Mouse (Mus musculus) MEL (cell line): ENCODE measurements around the gene Padi2.

Source experiments
- CTCF ChIP-seq, 3 experiments: IDR thresholded peaks in 2 of 3; conservative IDR thresholded peaks in 1 of 3; 2 replicates each; pipeline ENCODE4 v1.5.1; 2011 to 2012; ENCODE audit warnings: low read length in 3 of 3, low read depth in 2 of 3, mild to moderate bottlenecking in 2 of 3, improper control_type of control experiment in 1 of 3, inconsistent platforms in 1 of 3, mixed read lengths in 1 of 3, moderate library complexity in 1 of 3; ENCODE audit not compliant: control insufficient read depth in 1 of 3, insufficient read depth in 1 of 3, poor library complexity in 1 of 3, severe bottlenecking in 1 of 3
- EP300 ChIP-seq, 2 experiments: IDR thresholded peaks; 2 replicates each; pipeline ENCODE4 v1.6.1; 2011; ENCODE audit warnings: improper control_type of control experiment in 2 of 2, low read length in 2 of 2, low read depth in 1 of 2, mild to moderate bottlenecking in 1 of 2
- GATA1 ChIP-seq: IDR thresholded peaks from 2 replicates; pipeline ENCODE4 v1.6.1; 2011; ENCODE audit warnings: low read depth, low read length, improper control_type of control experiment
- HCFC1 ChIP-seq: IDR thresholded peaks from 2 replicates; pipeline ENCODE4 v1.6.1; 2012; ENCODE audit warnings: low read depth, mild to moderate bottlenecking, inconsistent platforms, low read length, improper control_type of control experiment, moderate library complexity
- MEF2A ChIP-seq: IDR thresholded peaks from 2 replicates; pipeline ENCODE4 v1.6.1; 2014; ENCODE audit warnings: low read depth, mild to moderate bottlenecking, inconsistent platforms, low read length, improper control_type of control experiment; ENCODE audit not compliant: poor library complexity, insufficient replicate concordance, severe bottlenecking; ENCODE audit errors: extremely low read depth
- NELFE ChIP-seq: IDR thresholded peaks from 2 replicates; pipeline ENCODE4 v1.6.1; 2011; ENCODE audit warnings: low read depth, low read length, improper control_type of control experiment
- POLR2A ChIP-seq, 2 experiments: IDR thresholded peaks; 2 replicates each; pipeline ENCODE4 v1.6.1; 2011 to 2012; ENCODE audit warnings: low read length in 2 of 2, mild to moderate bottlenecking in 2 of 2, control low read depth in 1 of 2, improper control_type of control experiment in 1 of 2, low read depth in 1 of 2, moderate library complexity in 1 of 2; ENCODE audit not compliant: control insufficient read depth in 1 of 2, insufficient read depth in 1 of 2, poor library complexity in 1 of 2
- POLR2AphosphoS2 ChIP-seq: IDR thresholded peaks from 2 replicates; pipeline ENCODE4 v1.6.1; 2011; ENCODE audit warnings: low read length, improper control_type of control experiment
- RCOR1 ChIP-seq: IDR thresholded peaks from 2 replicates; pipeline ENCODE4 v1.6.1; 2012; ENCODE audit warnings: low read depth, mild to moderate bottlenecking, inconsistent platforms, low read length, improper control_type of control experiment
- ZC3H11A ChIP-seq: IDR thresholded peaks from 2 replicates; pipeline ENCODE4 v1.6.1; 2012; ENCODE audit warnings: low read depth, mild to moderate bottlenecking, inconsistent platforms, low read length, improper control_type of control experiment

GRCm38 (mm10) chr4:140871376-140871775 lies 34.8 kb upstream of the Padi2 start:
- no peak for TF ChIP-seq HCFC1
- no peak for TF ChIP-seq GATA1
- no peak for TF ChIP-seq POLR2A (IDR thresholded peaks at IDR 0.05; ENCODE audit: control insufficient read depth in 1 of 2, insufficient read depth in 1 of 2, low read depth in 1 of 2, low read length in 2 of 2, poor library complexity in 1 of 2)
- TF ChIP-seq CTCF (IDR thresholded peaks at IDR 0.05 in 2 of 3, conservative IDR thresholded peaks at IDR 0.05 in 1 of 3; ENCODE audit: control insufficient read depth in 1 of 3, insufficient read depth in 1 of 3, low read depth in 2 of 3, low read length in 3 of 3, poor library complexity in 1 of 3, severe bottlenecking in 1 of 3) = no peak
- TF ChIP-seq MEF2A = no peak
- no peak for TF ChIP-seq EP300 (IDR thresholded peaks at IDR 0.05; ENCODE audit: low read depth in 1 of 2, low read length in 2 of 2)
- TF ChIP-seq POLR2AphosphoS2 = no peak
- no peak for TF ChIP-seq RCOR1
- no peak for TF ChIP-seq ZC3H11A
- no peak for TF ChIP-seq NELFE
